Mouse (Mus musculus): ENCODE measurements at regions not wholly inside any gene's neighbourhood (a gene's known extent, or its start where the extent isn't known, plus 50 kb on each side); places are given as distances from the start of the nearest gene placed in this dataset.

DNA sequence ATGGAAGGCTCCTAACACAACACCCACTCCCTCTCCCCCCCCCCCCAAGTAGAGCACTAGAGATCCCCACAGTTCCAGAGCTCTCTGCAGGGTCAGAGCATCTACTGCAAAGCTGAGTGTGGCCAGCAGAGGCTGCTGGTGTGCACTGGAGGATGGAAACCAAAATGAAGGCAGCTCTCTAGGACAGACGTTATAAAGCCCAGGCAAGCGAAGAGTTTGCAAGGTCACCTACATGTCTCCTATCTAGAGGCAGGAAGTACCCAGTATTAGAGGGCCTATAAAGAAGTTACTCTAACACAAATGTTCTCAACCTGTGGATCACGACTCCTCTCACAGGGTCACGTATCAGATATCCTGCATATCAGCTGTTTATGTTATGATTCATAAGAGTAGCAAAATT is 125.1 kb upstream of the Thumpd2 start:
- TF ChIP-seq CTCF (IDR thresholded peaks at IDR 0.05; ENCODE audit: extremely low read depth, insufficient read depth, insufficient read length, insufficient replicate concordance) (no peak), POLR2A (IDR thresholded peaks at IDR 0.05; ENCODE audit: low read depth, low read length) (no peak)

All from spleen, adult 2 months (tissue).